Mouse (Mus musculus) CH12F3 (cell line): ENCODE results near the gene Prpf8.

Source experiments
- in situ Hi-C: fragments of 300-500 bp; cut with MboI; formaldehyde crosslinking; loops from 2 replicates; pipeline ENCODE4 v1.14.3; 2020; ENCODE audit warnings: low sequenced_read_pairs

Prpf8 gene

DNA sequence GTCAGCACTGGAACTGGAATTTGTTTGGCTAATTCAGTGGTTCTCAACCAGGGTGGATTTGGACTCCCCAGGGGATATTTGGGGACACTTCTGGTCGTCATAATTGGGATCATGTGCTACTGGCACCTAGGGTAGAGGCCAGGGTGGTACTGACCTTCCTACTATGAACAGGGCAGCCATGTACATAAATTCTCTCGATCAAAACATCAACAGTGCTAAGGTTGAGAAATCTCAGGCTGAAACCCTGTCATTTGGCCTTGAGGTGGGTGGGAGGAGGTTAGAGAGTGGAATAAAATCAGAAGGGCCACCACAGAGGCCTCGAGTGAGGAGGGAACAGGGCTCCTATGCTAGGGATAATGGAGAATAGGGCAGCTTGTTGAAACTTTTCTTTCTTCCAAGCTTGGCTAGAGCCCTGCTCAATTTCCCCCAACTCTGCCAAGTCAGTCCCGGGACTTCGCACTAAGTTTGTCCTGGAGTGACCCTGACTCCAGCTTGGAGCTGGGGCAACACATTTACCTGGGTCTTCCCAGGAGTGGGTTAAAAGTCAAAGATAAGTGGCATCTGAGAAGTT lies 27.4 kb upstream of the Prpf8 start:
- in situ Hi-C loops = no loop called here

DNA sequence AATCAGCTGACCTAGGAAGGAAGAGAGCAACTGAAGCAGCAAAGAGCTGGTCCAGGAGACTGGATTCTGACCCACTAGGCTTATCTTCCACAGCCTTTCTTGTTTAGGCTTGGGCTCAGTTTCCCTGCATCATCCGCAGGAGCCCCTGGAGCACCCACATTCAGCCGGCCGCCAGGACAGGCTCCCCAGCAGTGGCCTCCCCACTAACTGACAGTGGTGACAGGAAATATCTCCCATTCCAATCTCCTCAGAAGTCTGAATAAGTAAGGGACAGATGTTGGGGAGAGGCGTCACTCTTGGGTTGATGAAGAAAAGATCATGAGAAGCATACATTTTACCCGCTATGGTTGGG lies 26.9 kb upstream of the Prpf8 start:
- in situ Hi-C loops = no loop called here

DNA sequence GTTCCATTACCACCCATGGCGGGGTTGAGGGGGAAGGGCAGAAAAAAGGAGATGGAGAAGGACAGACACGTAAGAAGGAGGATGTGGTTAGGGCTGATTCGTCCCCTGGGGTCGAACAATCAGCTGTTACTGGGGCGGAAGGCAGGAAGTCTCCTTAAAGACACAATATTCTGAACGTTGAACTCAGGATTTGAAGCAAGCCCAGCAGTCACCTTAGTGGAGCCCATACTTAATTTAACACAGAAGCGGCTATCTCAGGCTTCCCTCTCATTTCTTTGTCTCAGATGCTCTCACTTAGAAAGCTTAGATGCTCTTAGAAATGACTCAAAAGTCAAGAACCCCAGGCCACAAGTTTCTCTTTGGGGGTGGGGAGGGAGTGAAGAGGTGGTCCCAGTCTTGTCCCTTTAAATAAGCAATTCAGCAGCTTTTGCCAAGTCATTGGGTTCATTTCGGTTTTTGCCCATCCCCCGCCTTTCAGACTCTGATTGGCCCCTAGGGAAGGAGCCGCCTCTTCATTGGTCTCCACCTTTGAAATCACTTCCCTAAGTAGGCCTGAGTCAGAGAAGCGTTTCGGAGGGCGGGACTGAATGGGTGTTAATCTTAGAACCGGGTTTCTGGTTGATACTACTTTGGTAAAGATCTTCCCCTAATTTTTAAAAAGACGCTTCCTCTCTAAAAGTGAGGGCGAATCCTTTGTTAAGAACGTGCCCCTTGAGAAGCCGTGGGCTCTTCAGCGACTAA lies 26.3 kb upstream of the Prpf8 start:
- in situ Hi-C loops = no loop called here

DNA sequence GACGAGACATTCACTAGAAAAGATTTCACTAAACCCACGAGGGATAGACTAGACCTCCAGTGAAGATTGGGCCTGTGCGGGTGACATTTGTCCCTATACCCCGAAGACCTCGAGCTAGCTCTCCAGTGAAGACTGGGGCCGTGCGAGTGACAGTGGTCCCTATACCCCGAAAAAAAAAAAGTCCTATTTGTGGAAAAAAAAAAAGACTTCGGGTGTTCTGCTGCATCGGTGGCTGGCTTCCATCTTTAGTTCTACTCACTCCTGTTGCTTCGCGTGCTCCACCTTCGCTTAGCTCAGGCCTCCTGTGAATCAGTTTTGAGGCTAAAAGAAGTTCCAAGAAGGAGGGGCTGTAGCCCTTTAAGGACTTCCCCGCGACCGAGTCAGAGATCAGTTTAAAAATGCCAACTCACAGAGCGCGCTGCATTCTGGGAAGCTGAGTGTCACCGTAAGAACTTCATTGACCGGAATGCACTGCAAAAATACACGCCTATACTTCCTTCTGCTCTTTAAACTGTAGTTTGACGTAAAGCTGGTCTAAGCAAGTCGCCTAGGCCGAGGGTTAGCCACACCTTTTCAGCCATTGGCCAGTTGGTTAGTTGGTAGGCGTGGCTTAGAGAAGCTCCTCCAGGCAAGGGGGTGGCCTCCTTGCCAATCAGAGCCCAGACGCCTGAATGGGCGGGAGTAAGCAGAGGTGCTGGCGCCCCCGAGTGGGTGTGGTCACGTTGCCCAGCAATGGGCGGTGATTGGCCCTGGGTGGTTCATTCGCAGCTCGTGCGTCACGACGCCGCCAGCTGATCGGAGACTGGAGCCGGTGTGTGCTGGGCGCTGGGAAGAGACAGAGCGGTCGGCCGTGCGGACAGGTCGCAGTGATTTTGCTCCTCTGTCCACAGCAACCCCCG lies 25.5 kb upstream of the Prpf8 start, which contains the start of gene Tlcd2:
Gene Tlcd2 (plus strand): TSS at position 872 of the 899 bp plus-strand sequence.
- in situ Hi-C loops = no loop called here

DNA sequence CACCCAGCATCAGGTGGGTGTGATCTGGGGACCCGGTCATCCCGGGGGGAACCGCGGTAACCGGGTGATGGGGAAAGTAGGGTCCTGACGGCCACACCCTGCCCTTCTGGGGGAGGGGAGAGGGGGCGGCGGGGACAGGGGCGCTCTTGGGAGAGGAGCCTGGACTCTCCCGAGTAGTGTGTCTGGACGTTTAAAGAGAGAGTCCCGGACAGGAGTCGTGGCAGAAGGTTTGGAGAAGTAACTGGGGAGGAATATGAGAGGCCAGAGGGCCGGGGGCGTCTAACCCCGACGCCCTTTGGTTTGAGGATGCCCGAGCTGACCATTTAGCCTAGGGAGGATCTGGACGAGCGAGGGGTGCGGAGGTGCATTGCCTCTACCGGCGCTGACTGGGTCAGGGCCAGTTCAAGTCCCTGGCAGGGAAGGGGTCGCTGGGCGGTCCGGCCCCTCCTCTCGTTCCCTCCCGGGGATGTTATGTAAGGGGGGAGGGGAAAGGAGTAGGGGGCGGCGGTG lies 24.8 kb upstream of the Prpf8 start:
- in situ Hi-C loops = no loop called here

DNA sequence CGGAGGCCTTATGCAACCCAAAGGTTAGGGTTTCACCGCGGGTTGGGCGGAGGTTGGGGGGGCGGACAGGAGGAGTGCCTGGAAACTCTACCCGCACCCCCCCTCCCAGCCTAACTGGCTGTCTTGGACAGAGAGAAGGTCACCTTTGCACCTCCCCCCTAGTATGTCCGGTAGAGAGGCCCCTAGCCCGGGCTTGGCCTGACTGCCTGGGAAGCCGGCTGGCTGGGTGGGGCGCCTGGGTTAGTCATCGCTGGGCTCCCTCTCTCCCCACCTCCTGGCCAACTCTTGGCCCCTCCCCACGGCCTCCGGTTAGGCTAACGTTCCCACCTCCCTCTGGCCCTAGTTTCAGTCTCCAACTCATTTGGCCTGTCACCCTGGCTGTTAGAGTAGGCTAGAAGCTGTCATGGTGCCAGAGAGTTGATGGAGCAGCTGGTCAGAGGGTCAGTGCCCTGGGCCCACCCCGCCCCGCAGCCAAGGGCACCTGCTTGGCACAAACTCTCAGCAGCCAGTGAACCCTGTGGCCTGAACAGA lies 24.3 kb upstream of the Prpf8 start:
- in situ Hi-C loops = no loop called here

DNA sequence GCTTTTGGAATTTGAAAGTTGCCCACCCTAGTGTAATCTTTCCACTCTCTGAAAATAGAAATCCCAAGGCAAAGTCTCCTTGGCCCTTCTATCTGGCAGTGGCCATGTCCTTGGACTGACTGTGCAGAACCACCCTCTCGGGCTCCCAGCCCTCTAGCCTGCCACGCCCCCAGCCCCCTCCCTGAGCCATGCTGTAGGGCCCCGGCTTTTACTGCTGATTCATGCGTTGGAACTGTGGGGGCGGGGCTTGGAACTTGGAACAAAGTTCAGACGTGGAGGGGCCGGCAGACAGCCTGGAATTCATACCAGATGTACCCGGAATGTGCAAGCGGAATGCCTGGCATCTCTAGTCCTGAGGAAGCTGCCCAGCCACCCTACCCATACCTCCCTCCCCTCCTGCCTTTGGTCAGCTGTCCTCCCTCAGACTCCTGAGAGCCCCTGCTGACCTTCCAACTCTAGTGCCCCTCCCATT lies 23.7 kb upstream of the Prpf8 start:
- in situ Hi-C loops = no loop called here

DNA sequence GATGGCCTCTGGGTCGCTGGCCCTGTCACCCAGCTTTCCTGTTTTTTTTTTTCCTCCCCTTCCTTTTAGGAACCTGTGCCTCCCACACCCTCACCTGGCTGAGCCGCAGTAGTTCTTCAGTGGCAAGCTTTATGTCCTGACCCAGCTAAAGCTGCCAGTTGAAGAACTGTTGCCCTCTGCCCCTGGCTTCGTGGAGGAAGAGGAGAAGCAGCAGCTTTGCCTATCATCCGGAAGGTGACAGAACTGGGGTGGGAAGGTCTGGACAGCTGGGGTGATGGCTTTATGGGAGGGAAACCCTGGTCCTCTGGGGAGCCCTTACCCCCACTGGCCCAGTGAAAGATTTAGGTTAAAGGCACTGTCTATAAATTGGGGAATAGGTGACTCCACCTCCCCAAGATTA lies 23.0 kb upstream of the Prpf8 start:
- in situ Hi-C loops = no loop called here

DNA sequence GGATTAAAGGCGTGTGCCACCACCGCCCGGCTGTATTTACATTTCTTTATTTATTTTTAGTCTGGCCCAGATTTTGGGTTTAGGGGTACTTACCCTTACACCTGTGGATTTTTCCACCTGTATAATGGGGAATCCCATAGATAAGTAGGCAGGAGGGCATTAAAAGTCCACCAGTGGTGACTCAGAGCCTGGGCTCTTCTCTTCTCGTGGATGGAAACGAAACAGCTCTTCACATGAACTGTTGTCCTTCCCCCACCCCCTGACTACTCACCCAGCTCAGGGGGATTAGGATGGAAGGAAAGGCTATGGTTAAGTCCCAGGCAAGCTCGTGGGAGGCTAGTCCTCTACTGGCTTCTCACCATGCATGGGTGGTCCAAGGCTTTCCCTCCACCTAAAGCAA lies 22.2 kb upstream of the Prpf8 start:
- in situ Hi-C loops = no loop called here

DNA sequence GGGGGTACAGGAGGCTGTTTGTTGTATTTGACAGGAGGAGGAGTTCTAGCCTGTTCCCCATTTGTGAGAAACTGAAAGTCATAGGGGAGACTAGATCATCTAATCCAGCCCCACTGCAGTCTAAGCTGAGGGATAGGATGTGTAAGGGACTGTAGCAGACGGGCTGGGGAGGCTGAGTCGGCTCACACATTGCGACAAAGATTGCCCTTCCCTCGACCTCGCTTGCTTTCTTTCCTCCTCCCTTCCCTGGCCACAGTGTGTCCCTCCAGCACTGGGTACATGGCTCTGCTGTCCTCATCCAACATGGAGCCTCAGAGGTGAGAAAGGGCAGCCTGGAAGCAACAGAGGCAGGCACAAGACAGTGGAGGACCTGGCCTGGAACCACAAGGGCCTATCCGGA lies 21.6 kb upstream of the Prpf8 start:
- in situ Hi-C loops = no loop called here

DNA sequence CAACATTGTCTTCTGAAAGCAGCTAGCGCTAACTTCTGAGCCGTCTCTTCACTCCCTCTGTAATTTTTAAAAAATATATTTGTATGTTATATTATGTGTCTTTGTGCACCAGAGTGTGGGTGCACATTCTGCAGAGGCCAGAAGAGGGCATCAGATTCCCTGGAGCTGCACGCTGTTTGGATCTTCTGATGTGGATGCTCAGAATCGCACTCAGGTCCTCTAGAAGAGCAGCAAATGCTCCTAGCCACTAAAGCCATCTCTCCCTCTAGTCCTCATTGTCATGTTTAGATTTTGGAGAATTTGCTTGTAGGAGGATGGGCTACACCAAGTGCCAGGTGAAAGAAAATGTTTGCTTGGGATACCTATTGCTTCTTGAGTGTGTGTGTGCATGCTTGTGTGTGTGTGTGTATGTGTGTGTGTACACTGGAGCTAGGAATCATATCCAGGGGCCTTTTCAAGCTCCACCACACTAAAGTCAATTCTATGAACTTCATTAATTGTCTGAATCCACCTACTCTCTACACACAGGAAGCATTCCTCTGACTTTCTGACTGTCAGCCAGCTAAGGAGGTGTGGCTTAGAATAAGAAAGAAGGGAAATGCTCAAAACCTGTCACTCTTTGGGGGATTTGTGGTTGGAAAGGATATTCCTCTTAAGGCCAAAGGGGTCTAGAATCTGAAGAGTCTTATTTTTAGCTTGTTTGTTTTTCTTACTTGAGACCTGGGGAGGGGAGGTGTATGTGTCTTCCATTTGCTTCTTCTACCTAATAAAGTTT lies 19.7 kb upstream of the Prpf8 start:
- in situ Hi-C loops = no loop called here

DNA sequence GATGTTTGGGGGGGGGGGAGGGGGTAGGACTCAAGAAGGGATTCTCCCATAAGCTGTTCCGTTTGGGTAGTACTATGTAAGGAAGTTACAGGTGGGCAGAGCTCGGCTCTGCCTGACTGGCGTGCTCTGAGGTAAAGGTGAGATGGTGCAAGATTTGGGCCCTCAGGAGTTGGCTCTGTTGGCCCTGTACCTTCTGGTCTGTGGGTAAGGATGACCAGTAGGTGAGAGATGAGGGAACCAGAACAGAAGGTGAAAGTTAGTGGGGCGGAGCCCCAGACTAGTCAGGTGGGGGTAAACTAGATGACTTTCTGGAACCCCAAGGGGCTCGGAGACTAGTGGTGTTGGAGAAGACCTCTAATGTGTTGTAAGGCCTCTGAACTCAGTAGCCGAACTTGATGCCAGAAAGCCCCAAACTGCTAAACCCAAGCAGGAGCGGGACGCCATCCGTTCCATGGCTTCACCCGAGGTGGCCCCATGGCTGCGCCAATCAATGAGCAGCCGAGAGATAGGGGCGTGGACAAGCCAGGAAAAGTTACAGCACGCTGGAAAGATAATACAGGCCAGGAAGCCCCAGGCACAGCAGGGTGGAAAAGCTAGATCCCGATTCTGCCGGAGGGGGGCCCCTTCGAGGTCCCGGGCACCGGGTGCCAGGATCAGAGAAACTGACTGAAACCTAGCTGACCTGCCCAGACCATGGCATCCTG lies 19.0 kb upstream of the Prpf8 start:
- in situ Hi-C loops = no loop called here

DNA sequence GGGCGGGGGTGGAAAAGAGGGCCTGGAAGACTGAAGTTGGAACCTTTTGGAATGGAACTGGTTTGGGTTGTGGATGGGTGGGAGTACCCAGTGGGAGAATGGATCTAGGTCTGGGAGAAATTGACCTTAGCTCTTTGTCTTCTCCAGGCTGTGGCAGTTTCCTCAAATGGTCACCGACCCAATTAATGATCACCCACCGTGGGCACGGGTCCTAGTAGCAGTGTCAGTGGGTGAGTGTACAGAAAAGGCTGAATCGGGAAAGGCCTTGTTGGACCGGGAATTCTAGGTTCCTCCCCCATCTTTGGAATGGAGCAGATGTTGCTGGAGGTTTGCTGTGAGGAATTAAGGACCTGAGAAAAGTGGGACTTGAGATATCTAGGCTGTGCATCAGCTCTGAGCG lies 18.2 kb upstream of the Prpf8 start:
- in situ Hi-C loops = no loop called here

DNA sequence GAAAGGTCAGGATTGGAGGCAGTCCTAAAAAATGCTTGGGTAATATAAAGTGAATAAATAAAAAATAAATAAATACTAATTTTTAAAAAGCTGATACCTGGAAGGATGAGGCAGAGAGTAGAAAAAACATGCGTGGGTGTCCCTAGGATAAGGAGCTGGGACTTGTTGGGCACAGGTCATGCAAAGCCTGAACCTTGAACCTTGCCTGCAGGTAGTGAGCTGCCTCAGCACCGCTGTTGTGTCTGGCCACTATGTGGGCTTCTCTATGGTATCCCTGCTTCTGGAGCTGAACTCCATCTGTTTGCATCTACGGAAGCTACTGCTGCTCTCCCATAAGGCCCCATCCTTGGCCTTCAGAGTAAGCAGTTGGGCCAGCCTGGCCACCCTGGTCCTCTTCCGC lies 17.4 kb upstream of the Prpf8 start:
- in situ Hi-C loops = no loop called here

DNA sequence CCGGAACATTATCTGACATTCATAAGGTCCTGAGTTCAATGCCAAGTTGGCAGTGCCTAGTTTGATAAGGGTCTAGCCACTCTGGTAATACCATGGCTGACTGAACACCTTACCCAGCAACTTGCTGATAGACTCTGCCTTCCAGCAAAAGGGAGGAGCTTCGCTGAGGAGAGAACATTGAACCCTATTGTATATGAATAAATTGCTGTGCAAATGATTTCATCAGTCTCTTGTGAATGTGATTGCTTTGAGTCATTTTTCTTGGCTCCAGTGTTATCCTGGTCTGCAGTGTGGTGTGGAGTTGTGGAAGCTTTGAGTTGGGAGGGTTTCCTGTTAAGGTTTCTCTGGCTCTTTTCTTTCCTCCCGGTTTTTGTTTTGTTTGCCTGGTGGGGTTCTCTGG lies 15.9 kb upstream of the Prpf8 start:
- in situ Hi-C loops = no loop called here

DNA sequence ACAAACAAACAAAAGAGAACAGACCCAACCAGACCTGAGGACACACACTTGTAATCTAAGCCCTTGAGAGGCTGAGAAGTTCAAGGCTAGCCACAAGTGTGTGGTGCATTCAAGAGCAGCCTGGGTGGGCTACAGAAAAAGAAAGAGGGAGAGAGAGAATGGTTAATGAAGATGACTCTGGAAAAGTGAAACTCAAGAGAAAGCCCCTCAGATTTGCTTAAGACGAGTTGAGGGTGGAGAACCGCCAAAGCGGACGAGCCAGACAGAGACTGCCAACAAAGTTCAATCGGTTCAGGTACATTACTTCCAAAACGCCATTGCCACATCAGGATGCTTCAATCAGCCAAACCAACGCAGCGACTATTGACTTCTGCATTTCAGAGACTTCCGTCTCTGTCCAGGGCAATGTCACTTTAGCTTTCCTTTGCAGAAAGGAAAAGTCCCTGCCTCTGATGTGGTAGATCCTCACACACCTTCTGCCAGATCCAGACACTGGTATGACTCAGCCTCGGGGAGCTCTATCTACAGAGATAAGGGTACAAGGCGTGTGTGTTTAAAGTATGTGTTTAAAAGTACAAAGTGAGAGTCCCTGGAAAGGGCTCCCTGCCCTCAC lies 14.0 kb upstream of the Prpf8 start:
- in situ Hi-C loops = no loop called here

DNA sequence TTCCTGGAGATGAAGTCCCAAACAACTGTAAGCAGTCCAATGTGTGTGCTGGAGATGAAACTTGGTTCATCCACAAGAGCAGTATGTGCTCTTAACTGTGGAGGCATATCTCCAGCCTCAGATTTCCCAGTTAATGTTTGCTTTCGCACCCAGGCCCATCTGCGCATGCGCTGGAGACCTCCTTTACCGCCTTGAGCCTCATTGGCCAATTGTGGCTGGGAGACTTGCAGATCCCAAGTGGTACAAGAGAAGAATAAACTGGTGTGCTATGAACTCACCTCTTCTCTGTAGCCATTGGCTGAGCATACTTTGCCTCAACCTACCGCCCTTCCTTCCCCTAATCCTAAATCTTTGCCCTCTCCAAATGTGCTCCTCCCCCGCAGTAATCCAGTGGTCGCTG lies 13.2 kb upstream of the Prpf8 start:
- in situ Hi-C loops = no loop called here

DNA sequence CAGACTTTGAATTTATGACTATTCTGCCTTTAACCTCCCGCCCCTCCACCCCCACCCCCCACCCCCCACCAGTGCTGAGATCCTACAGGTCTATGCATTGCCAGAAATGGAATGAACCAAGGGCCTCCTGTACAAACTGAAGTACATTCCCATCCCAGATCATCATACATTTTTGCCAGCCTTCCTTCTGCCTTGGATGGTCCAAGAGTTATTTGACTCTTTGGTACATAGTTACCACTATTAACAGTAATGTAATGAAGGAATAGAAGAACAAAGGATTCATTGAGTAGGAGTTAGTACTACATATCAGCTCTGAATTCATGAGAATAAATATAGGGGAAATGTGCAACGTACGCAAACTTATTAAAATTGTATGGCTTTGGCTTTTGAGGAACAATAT lies 424 bp upstream of the Prpf8 start:
- in situ Hi-C loops = no loop called here

DNA sequence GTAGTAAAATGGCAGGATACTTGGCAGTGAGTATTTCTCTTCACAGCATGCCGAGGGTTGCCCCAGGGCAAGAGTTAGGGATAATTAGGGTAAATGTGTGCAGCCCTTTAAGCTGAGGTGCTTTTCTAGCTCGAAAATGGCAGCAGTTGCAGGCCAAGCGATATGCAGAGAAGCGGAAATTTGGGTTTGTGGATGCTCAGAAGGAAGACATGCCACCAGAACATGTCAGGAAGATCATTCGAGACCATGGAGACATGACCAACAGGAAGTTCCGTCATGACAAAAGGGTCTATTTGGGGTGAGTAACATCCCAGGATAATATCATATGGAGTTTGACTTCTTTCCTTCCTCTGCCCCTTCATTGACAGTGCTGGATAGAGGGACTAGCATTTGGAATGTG lies 880 bp downstream of the Prpf8 start:
- in situ Hi-C loops = no loop called here
